Mouse (Mus musculus): ENCODE data around the gene Gm47189. TPM values are rescaled to one million over a fixed set of nuclear protein-coding genes. Genes with fewer than 3 reads are reported as not detected.
"Not testable (repeated sequence)": the region's sequence is repeated elsewhere in the genome, so short reads cannot be mapped to it uniquely, and the experiment has no call there.

Gene Gm47189
- polyA plus RNA-seq (2015; fragmentation: Nextera tagmentation; extraction: Ambion mirVana): not detected in 2 replicates

GRCm38 (mm10) chr14:41772341-41772740, at the start of gene Gm47189:
Gm47189 (minus strand) TSS chr14:41772441.
- not testable (repeated sequence) for H3K9me3 ChIP-seq; H3K4me3 ChIP-seq (replicated peaks); H3K27me3 ChIP-seq (replicated peaks); H3K4me1 ChIP-seq (replicated peaks); ATAC-seq; H3K27ac ChIP-seq; H3K4me2 ChIP-seq (replicated peaks); H3K9ac ChIP-seq; H3K36me3 ChIP-seq

- H3K4me2 ChIP-seq (replicated peaks); ATAC-seq; H3K9ac ChIP-seq; H3K27ac ChIP-seq; H3K36me3 ChIP-seq; H3K4me1 ChIP-seq (replicated peaks); H3K4me3 ChIP-seq (replicated peaks); H3K27me3 ChIP-seq (replicated peaks); H3K9me3 ChIP-seq: not testable (repeated sequence)
- WGBS: 69% methylated on average over 3 of the region's 3 CpGs
Observed at GRCm38 (mm10) chr14:41755931-41756330, 16.3 kb downstream of the Gm47189 start.

- not testable (repeated sequence) for H3K4me2 ChIP-seq (replicated peaks); H3K27ac ChIP-seq; ATAC-seq; H3K9me3 ChIP-seq; H3K9ac ChIP-seq; H3K4me3 ChIP-seq (replicated peaks); H3K36me3 ChIP-seq; H3K4me1 ChIP-seq (replicated peaks); H3K27me3 ChIP-seq (replicated peaks)
- 58% methylated on average over 1 of the region's 1 CpGs for WGBS
Observed at GRCm38 (mm10) chr14:41750514-41750913, 21.7 kb downstream of the Gm47189 start, which contains the start of gene Gm7929. Gm7929 (minus strand) TSS chr14:41750614.

GRCm38 (mm10) chr14:41723437-41723836, 48.8 kb downstream of the Gm47189 start:
- H3K9ac ChIP-seq; H3K4me3 ChIP-seq (replicated peaks); H3K9me3 ChIP-seq; H3K27me3 ChIP-seq (replicated peaks); H3K27ac ChIP-seq; ATAC-seq; H3K4me1 ChIP-seq (replicated peaks); H3K36me3 ChIP-seq; H3K4me2 ChIP-seq (replicated peaks): not testable (repeated sequence)
- WGBS: 69% methylated on average over 13 of the region's 17 CpGs

GRCm38 (mm10) chr14:41717180-41717579, 55.1 kb downstream of the Gm47189 start:
- H3K4me1 ChIP-seq (replicated peaks); H3K9me3 ChIP-seq; H3K4me3 ChIP-seq (replicated peaks); H3K4me2 ChIP-seq (replicated peaks); H3K27ac ChIP-seq; H3K36me3 ChIP-seq; H3K27me3 ChIP-seq (replicated peaks); H3K9ac ChIP-seq; ATAC-seq: not testable (repeated sequence)
- 84% methylated on average over 1 of the region's 1 CpGs for WGBS

Other genes with a start within 250 kb of the Gm47189 start
- not detected in 2 replicates for gene Gm7970, start 216.9 kb downstream of the Gm47189 start, polyA plus RNA-seq (2015; fragmentation: Nextera tagmentation; extraction: Ambion mirVana)
- gene 1700049E17Rik2, start 199.2 kb downstream of the Gm47189 start, polyA plus RNA-seq (2015; fragmentation: Nextera tagmentation; extraction: Ambion mirVana): not detected in 2 replicates
- gene Gm3072, start 147.8 kb downstream of the Gm47189 start, polyA plus RNA-seq (2015; fragmentation: Nextera tagmentation; extraction: Ambion mirVana): not detected in 2 replicates
- gene Gm3676, start 126.0 kb downstream of the Gm47189 start, polyA plus RNA-seq (2015; fragmentation: Nextera tagmentation; extraction: Ambion mirVana): not detected in 2 replicates
- not detected in 2 replicates for gene Gm8068, start 70.6 kb downstream of the Gm47189 start, polyA plus RNA-seq (2015; fragmentation: Nextera tagmentation; extraction: Ambion mirVana)
- gene Gm7929, start 21.8 kb downstream of the Gm47189 start, polyA plus RNA-seq (2015; fragmentation: Nextera tagmentation; extraction: Ambion mirVana): not detected in 2 replicates
- gene Gm7980, start 134.8 kb upstream of the Gm47189 start, polyA plus RNA-seq (2015; fragmentation: Nextera tagmentation; extraction: Ambion mirVana): not detected in 2 replicates
- gene 1700049E17Rik1, start 152.5 kb upstream of the Gm47189 start, polyA plus RNA-seq (2015; fragmentation: Nextera tagmentation; extraction: Ambion mirVana): not detected in 2 replicates
- not detected in 2 replicates for gene 1700024B05Rik, start 171.6 kb upstream of the Gm47189 start, polyA plus RNA-seq (2015; fragmentation: Nextera tagmentation; extraction: Ambion mirVana)
- not detected in 2 replicates for gene Gm6401, start 195.5 kb upstream of the Gm47189 start, polyA plus RNA-seq (2015; fragmentation: Nextera tagmentation; extraction: Ambion mirVana)
- gene Gm3543, start 210.9 kb upstream of the Gm47189 start, polyA plus RNA-seq (2015; fragmentation: Nextera tagmentation; extraction: Ambion mirVana): not detected in 2 replicates